23 mouse cellular contexts compared by ENCODE assay signal in genomic region chr12:77788273-77788672, GRCm38 (mm10).
DNase-seq lines count a peak whose midpoint lies in the region; ATAC-seq and TF ChIP-seq lines count a peak whose summit lies in the region.
"Had no signal": no experiment of that assay in that cellular context is flagged by ENCODE, and none has a peak within 500 bp of the region (broad histone marks: within the 10 kb centered on the region; RNA-seq: fewer than 3 reads in every experiment).

No protein-coding gene starts in this region.

- no peak for TF ChIP-seq CTCF in thymus, adult 2 months (IDR thresholded peaks at IDR 0.05; ENCODE audit: borderline replicate concordance, control insufficient read depth, extremely low read depth, insufficient read depth, low read length, poor library complexity)
- no peak for TF ChIP-seq CTCF in left cerebral cortex, adult 2 months (IDR thresholded peaks at IDR 0.05)

- H3K4me2 ChIP-seq in forebrain, embryonic 14.5 days (ENCODE audit: low read length) = no peak overlapping the region
- H3K4me2 ChIP-seq: embryonic facial prominence, embryonic 13.5 days; heart, embryonic 11.5 days; midbrain, embryonic 15.5 days had no signal

- peak; percentile 8 for DNase-seq in thymus, adult 2 months
- DNase-seq in thymus, postnatal 36 days = no peak
- peak; percentile 37 to 59 for DNase-seq in CD8-positive naive resting alpha-beta T cell, adult 2 months (ENCODE audit: low read depth in 2 of 2, low spot score in 2 of 2)
- DNase-seq in induced T-regulatory cell, adult 2 months (ENCODE audit: low read depth) = peak; percentile 27
- DNase-seq in splenic B cell, adult 2 months (ENCODE audit: low read depth, low spot score) = peak; percentile 40
- no peak for DNase-seq in cerebellum, postnatal 14 days
- no peak for DNase-seq in left cerebral cortex, adult 2 months (ENCODE audit: extremely low spot score in 1 of 2, low spot score in 2 of 2)
- no peak for DNase-seq in forebrain, embryonic 14.5 days (ENCODE audit: low spot score)
- DNase-seq: cerebellum, adult 9-11 months; heart, postnatal 10 days; kidney, postnatal 14 days; left cerebral cortex, postnatal 4 days; liver; lung, adult 18-20 months; lung, postnatal 14 days; retina, postnatal 1 day had no signal

- H3K9ac ChIP-seq in forebrain, embryonic 14.5 days (ENCODE audit: low read length) = no peak overlapping the region
- H3K9ac ChIP-seq: embryonic facial prominence, embryonic 13.5 days; midbrain, embryonic 15.5 days had no signal

- intact Hi-C loops in left cerebral cortex, adult 2 months (cut with DNase I) = loop anchor here (10.0 kb wide), 4 partner anchors 213 to 783 kb away; partner anchors contain the start of gene Fut8

- no peaks in the 10 kb centered on the region for H3K36me3 ChIP-seq in thymus, adult 2 months (ENCODE audit: control insufficient read depth, insufficient read depth, low read length)
- no peaks in the 10 kb centered on the region for H3K36me3 ChIP-seq in splenic B cell, adult 2 months (ENCODE audit: control insufficient read depth, insufficient read depth, low read length, poor library complexity, severe bottlenecking)
- no peaks in the 10 kb centered on the region for H3K36me3 ChIP-seq in forebrain, embryonic 14.5 days (ENCODE audit: control insufficient read depth, insufficient read depth, low read length)
- H3K36me3 ChIP-seq: embryonic facial prominence, embryonic 13.5 days; midbrain, embryonic 15.5 days had no signal

- no peaks in the 10 kb centered on the region for H3K27me3 ChIP-seq in thymus, adult 2 months (ENCODE audit: control insufficient read depth, insufficient read depth, low read length)
- no peaks in the 10 kb centered on the region for H3K27me3 ChIP-seq in splenic B cell, adult 2 months (ENCODE audit: control insufficient read depth, insufficient read depth, low read length, poor library complexity, severe bottlenecking)
- 0 out of 2 replicates have a peak, but pooled peaks cover 5% of the 10 kb centered on the region for H3K27me3 ChIP-seq in forebrain, embryonic 14.5 days (replicated peaks; ENCODE audit: control insufficient read depth, insufficient read depth, low read length)
- H3K27me3 ChIP-seq: midbrain, embryonic 15.5 days had no signal

- H3K9me3 ChIP-seq in forebrain, embryonic 14.5 days (replicated peaks; ENCODE audit: control insufficient read depth, low read length) = no peaks in the 10 kb centered on the region
- H3K9me3 ChIP-seq: embryonic facial prominence, embryonic 13.5 days; midbrain, embryonic 15.5 days had no signal

- no peak overlapping the region for H3K4me3 ChIP-seq in thymus, adult 2 months (ENCODE audit: control insufficient read depth, insufficient read depth, low read length)
- no peak overlapping the region for H3K4me3 ChIP-seq in left cerebral cortex, adult 2 months
- no peak overlapping the region for H3K4me3 ChIP-seq in forebrain, embryonic 14.5 days (ENCODE audit: low read depth, low read length)
- H3K4me3 ChIP-seq: embryonic facial prominence, embryonic 13.5 days; layer of hippocampus, adult 2 months; midbrain, embryonic 15.5 days; myocyte had no signal

- TF ChIP-seq POLR2A in thymus, adult 2 months (IDR thresholded peaks at IDR 0.05; ENCODE audit: control insufficient read depth, extremely low read depth, insufficient read depth, low read length, poor library complexity) = no peak

- no peak for ATAC-seq in forebrain, embryonic 14.5 days
- ATAC-seq: forebrain, embryonic 16.5 days; hindbrain, embryonic 16.5 days; midbrain, embryonic 15.5 days had no signal

- 4% methylated on average over 2 of the region's 2 CpGs for WGBS in thymus, adult 2 months
- 74% methylated on average over 2 of the region's 2 CpGs for WGBS in forebrain, embryonic 14.5 days

- H3K4me1 ChIP-seq in thymus, adult 2 months (replicated peaks; ENCODE audit: control insufficient read depth, insufficient read depth, low read length) = peaks cover 5% of the 10 kb centered on the region; the same call in 1 of the 2 replicates
- peaks cover 12% of the 10 kb centered on the region for H3K4me1 ChIP-seq in forebrain, embryonic 14.5 days (ENCODE audit: control insufficient read depth, insufficient read depth, low read length)

- no peak overlapping the region for H3K27ac ChIP-seq in thymus, adult 2 months (ENCODE audit: control insufficient read depth, insufficient read depth, low read length)
- no peak overlapping the region for H3K27ac ChIP-seq in left cerebral cortex, adult 2 months
- no peak overlapping the region for H3K27ac ChIP-seq in forebrain, embryonic 14.5 days (ENCODE audit: low read depth, low read length)
- H3K27ac ChIP-seq: embryonic facial prominence, embryonic 13.5 days; layer of hippocampus, adult 2 months; midbrain, embryonic 15.5 days had no signal

Comparison
In these comparisons a context has a peak if more than half of its experiments do, and no peak if none do; other contexts are left out.
1. DNase-seq: peak in thymus, adult 2 months (single experiment), CD8-positive naive resting alpha-beta T cell, adult 2 months (2 of 2), induced T-regulatory cell, adult 2 months (single experiment) and splenic B cell, adult 2 months (single experiment); none in thymus, postnatal 36 days (0 of 2), cerebellum, postnatal 14 days (0 of 2), left cerebral cortex, adult 2 months (0 of 2) and forebrain, embryonic 14.5 days (single experiment).